Mouse (Mus musculus): ENCODE measurements around the gene Prcc. TPM values are rescaled to one million over a fixed set of nuclear protein-coding genes. Genes with fewer than 3 reads are reported as not detected.

The Prcc gene
- 14.3 and 15.4 TPM in 2 replicates for polyA plus RNA-seq (2016; fragmentation: Nextera tagmentation; extraction: Ambion mirVana)

DNA sequence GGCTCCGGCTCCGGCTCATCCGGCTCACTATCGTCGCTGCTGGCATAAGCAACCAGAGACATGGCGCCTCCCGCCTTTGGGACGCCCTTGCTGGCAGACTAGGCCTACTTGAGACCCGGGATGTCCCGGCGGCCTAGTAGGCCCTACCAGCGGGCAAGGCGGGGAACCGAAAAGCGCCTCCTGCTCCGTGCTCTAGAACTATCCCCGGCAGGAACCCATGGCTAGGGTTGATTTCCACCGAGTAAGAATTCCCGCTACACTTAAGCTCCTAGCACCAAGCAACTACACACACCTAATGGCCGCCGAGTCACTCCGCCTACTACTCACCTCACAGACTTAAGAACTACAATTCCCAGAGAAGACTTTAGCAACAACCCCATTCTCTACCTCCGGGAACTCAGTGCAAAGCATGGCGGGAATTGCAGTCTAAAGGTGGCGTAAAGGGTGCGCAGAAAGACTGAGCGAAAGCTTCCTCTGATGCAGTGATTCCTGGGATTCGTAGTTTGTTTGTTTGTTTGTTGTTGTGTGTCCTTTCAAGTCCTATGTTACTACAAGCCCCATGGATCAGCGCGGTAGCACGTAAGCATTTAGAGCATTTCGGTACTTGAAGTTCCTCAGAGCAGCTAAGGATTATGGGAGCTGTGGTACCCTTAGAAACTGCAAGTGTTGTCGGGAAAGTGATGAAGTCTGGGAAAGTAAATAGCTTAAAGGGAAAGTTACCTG is at the start of gene Prcc:
Gene Prcc (minus strand): TSS at position 328 of the 723 bp plus-strand sequence.
- Histone ChIP-seq H3K27ac (peak within 1 kb of the TSS; percentile 62; the same call in 1 of the 2 replicates), H3K9me3 (peaks cover 4% of the 10 kb centered on the region; the same call in 1 of the 2 replicates), H3K36me3 (peaks cover 4% of the 10 kb centered on the region), H3K4me1 (peaks cover 17% of the 10 kb centered on the region), H3K4me2 (replicated peaks) (peak within 1 kb of the TSS; percentile 95), H3K4me3 (peak within 1 kb of the TSS; percentile 100), H3K9ac (peak within 1 kb of the TSS; percentile 95), H3K27me3 (replicated peaks) (no peaks in the 10 kb centered on the region)
- under 1% methylated on average over 33 of the region's 33 CpGs for WGBS
- ATAC-seq (ENCODE audit: low FRiP score, low read depth) = peak; percentile 99

DNA sequence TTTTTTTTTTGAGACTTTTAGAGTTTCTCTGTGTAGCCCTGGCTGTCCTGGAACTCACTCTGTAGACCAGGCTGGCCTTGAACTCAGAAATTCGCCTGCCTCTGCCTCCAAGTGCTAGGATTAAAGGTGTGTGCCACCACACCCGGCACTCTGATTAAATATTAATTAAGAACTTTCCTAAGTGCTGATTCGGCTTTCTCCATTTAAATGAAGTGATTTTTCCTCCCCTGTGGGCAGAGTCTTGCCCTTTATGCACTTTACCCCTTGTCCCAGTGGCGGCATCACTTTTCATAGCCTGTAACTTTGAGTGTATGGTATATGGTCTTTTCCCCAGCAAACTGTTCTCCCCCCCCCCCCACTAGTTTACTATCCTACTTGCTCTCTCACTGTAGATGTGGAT is 49.8 kb upstream of the Prcc start:
- Histone ChIP-seq H3K4me3 (no peak overlapping the region), H3K4me2 (replicated peaks) (no peak overlapping the region), H3K27ac (no peak overlapping the region), H3K36me3 (peaks cover 67% of the 10 kb centered on the region), H3K9ac (no peak overlapping the region), H3K9me3 (no peaks in the 10 kb centered on the region), H3K4me1 (peaks cover 24% of the 10 kb centered on the region), H3K27me3 (replicated peaks) (no peaks in the 10 kb centered on the region)
- no peak for ATAC-seq (ENCODE audit: low FRiP score, low read depth)
- 76% methylated on average over 4 of the region's 4 CpGs for WGBS

DNA sequence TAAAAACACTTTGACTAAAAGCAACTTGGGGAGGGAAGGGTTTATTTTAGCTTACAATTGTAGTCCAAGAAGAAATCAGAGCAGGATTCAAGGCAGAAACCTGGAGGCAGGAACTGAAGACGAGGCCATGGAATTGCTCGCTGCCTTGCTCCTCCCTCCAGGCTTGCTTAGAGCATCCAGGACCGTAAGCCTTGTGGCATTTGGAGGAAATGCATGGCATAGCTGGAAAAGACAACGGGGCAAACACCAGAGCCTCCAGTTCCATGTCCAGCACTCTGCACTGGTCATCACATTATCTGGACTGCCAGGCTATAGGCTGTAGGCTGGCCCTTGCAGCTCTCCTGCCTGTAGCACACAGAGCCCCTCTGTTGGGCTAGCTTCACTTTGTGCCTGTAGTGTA is 49.1 kb upstream of the Prcc start:
- WGBS = 82% methylated on average over 4 of the region's 4 CpGs
- Histone ChIP-seq H3K4me3 (no peak overlapping the region), H3K27me3 (replicated peaks) (no peaks in the 10 kb centered on the region), H3K9ac (no peak overlapping the region), H3K4me1 (peaks cover 25% of the 10 kb centered on the region), H3K9me3 (no peaks in the 10 kb centered on the region), H3K27ac (no peak overlapping the region), H3K36me3 (peaks cover 60% of the 10 kb centered on the region), H3K4me2 (replicated peaks) (no peak overlapping the region)
- no peak for ATAC-seq (ENCODE audit: low FRiP score, low read depth)

DNA sequence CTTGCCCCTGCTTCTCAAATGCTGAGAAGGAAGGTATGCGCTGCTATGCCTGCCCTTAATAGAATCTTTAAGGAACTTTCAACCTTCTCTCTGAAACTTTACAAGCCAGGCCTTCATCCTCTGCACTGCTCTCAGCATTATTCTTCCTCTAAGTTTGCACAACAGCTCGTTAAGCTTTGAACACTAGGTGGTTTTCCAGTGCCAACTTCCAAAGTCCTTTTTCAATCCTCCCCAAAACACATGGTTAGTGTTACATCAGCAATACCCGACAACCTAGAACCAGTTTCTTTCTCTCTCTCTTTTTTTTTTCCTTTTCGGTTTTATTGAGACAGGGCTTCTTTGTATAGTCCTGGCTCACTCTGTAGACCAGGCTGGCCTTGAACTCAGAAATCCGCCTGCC is 48.6 kb upstream of the Prcc start:
- Histone ChIP-seq H3K4me3 (no peak overlapping the region), H3K9me3 (no peaks in the 10 kb centered on the region), H3K4me1 (peaks cover 30% of the 10 kb centered on the region), H3K9ac (no peak overlapping the region), H3K36me3 (peaks cover 55% of the 10 kb centered on the region), H3K27me3 (replicated peaks) (no peaks in the 10 kb centered on the region), H3K4me2 (replicated peaks) (no peak overlapping the region), H3K27ac (no peak overlapping the region)
- ATAC-seq (ENCODE audit: low FRiP score, low read depth) = no peak
- WGBS = 86% methylated on average over 5 of the region's 5 CpGs

DNA sequence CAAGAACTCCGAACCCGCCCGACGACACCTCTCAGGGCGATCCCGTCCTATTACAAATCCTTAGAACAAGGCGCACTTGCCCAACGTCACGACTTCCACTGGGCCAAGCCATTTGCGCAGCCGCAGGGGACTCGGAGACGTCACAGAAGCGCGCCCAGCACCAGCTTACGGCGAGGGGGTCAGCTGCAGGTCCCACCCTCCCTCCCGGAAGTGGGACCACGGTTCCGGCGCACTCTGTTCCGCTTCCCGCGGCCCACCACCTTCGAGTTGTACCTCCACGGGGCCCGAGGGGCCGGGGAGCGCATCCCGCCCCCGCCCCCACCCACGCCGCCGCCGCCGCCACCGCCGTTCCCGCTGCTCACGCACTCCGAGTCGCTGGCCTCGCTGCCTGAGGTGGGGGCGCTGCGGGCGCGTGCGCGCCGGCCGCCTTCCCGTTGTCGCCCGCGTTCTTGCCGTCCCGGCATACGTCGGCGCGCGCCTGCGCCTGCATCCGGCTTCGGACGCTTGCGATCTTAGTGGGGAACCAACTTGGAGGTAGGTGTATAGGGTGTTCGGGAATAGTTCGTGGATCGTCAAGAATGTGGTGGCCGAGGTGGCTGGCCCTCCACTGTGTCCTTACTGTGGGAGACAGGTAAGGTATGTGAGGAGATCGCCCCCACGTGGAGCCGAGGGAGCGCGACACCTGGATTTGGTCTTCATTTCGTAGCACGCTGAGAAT is 44.8 kb upstream of the Prcc start, which contains the start of the genes Isg20l2 and Rrnad1:
Gene Isg20l2 (plus strand): TSS at position 237 of the 718 bp plus-strand sequence.
Gene Rrnad1 (minus strand): TSS at position 640 of the 718 bp plus-strand sequence.
- Histone ChIP-seq H3K9ac (peak within 1 kb of the TSS; percentile 87), H3K9me3 (no peaks in the 10 kb centered on the region), H3K27me3 (replicated peaks) (no peaks in the 10 kb centered on the region), H3K4me3 (peak within 1 kb of the TSS; percentile 98), H3K4me2 (replicated peaks) (peak within 1 kb of the TSS; percentile 78), H3K36me3 (peaks cover 54% of the 10 kb centered on the region), H3K27ac (peak within 1 kb of the TSS; percentile 81), H3K4me1 (peaks cover 26% of the 10 kb centered on the region)
- ATAC-seq (ENCODE audit: low FRiP score, low read depth) = peak; percentile 97
- WGBS = under 1% methylated on average over 58 of the region's 78 CpGs

DNA sequence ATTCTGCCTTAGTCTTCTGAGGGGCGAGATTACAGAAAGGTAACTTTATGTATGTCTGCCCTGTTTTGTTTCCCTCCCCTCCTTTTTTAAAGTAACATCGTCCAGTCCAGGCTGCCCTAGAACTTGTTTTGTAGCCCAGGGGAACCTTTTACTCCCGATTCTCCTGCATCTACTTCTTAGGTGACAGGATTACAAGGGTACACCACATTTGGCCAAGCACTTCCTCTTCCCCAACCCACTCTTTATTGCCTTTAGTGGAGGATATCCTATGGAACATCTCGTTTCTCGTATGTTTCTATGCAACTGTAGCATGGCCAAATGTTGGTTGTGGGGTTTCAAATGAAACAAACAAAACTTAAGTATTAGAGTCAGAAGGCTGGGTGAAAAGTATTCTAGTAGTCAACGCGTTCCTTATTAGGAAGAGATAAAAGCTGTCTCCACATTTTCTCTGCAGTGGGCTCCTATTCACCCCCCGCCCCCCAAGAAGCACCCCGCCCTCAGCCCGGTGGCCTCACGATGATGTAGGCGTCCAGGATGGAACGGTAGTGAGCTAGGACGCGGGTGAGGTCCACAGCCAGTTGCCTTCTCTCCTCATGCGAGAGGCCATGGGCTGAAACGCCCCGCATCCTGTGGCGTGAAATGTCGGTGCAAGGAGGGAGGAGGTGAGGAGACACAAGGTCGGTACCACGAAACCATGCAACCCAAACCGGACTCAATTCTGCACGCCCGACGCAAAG is 44.1 kb upstream of the Prcc start:
- ATAC-seq (ENCODE audit: low FRiP score, low read depth) = peak; percentile 63
- WGBS = 7% methylated on average over 26 of the region's 26 CpGs
- H3K4me2 ChIP-seq (replicated peaks) = peak overlapping the region; percentile 78
- no peaks in the 10 kb centered on the region for H3K9me3 ChIP-seq
- peak overlapping the region; percentile 98 for H3K4me3 ChIP-seq
- peaks cover 57% of the 10 kb centered on the region for H3K36me3 ChIP-seq
- no peaks in the 10 kb centered on the region for H3K27me3 ChIP-seq (replicated peaks)
- peaks cover 26% of the 10 kb centered on the region for H3K4me1 ChIP-seq
- H3K9ac ChIP-seq = peak overlapping the region; percentile 87
- H3K27ac ChIP-seq = 0 out of 2 replicates have a peak overlapping the region, but pooled peaks have one; percentile 81

DNA sequence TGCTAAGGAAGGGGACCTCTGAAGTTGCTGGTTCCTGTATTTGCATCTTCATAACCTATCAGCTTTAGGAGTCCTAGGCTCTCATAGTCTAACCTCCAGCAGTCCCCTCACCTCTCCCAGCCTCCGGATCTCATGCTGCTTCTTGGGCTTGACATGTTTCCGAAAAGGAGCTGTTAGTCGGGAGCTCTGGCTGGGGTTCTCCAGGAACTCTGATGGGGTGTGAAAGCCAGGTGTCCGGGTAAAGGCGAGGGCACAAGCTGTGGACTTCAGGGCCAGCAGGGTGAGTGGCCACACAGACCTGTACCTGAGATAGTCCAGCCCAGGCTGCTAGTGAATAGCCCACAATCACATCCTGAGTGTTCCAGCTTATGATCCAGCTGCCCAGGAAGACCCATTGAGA is 42.0 kb upstream of the Prcc start:
- Histone ChIP-seq H3K9me3 (no peaks in the 10 kb centered on the region), H3K4me2 (replicated peaks) (no peak overlapping the region), H3K4me3 (no peak overlapping the region), H3K9ac (no peak overlapping the region), H3K27ac (no peak overlapping the region), H3K4me1 (peaks cover 26% of the 10 kb centered on the region), H3K27me3 (replicated peaks) (no peaks in the 10 kb centered on the region), H3K36me3 (peaks cover 63% of the 10 kb centered on the region)
- no peak for ATAC-seq (ENCODE audit: low FRiP score, low read depth)
- WGBS = 93% methylated on average over 5 of the region's 5 CpGs

DNA sequence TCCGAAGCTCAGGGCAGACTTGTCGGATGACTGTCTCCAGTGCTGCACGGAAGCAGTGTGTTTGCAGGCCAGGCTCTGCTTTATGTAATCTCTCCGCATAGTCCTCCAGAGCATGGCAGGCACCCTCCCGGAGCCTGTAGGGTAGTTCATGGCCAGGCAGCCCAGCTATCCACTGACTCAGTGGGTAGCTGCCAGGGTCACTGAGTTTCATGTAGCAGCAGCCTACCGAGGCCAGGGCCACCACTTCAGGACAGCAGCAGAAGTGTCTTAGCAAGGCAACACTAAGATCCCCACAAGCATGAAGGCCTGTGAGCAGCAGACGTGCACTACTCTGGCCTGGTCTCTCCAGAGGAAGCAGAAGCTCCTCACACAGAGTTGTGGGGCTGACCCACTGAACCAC is 39.6 kb upstream of the Prcc start:
- no peak for ATAC-seq (ENCODE audit: low FRiP score, low read depth)

DNA sequence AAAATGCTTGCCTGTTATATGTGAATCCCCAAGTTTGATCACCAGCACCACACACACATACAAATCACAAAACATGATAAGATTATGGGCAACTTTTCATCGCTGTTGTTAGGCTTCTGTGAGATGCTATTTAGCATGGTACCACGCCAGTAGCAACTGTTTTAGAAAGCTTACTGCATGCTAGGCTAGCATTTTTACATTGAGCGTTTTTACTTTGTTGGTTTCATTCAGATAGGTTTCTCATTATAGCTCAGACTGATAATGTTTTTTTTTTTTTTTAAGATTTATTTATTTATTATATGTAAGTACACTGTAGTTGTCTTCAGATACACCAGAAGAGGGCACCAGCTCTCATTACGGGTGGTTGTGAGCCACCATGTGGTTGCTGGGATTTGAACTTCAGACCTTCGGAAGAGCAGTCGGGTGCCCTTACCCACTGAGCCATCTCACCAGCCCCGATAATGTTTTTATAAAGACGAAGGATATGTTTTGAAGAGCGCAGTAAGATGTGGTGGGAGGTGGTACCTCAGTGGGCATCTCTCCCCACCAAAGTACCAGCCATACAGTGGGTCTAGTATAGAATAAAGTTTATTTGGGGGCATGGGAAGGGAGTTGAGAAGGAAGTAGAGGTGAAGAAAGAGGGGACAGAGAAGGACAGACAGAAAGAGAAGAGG is 35.0 kb upstream of the Prcc start:
- Histone ChIP-seq H3K36me3 (peaks cover 51% of the 10 kb centered on the region), H3K9ac (0 out of 2 replicates have a peak overlapping the region, but pooled peaks have one; percentile 64), H3K4me2 (replicated peaks) (peak overlapping the region; percentile 88), H3K4me3 (peak overlapping the region; percentile 66), H3K27ac (no peak overlapping the region), H3K9me3 (no peaks in the 10 kb centered on the region), H3K4me1 (peaks cover 6% of the 10 kb centered on the region; the same call in 1 of the 2 replicates), H3K27me3 (replicated peaks) (no peaks in the 10 kb centered on the region)
- WGBS = 69% methylated on average over 9 of the region's 9 CpGs
- ATAC-seq (ENCODE audit: low FRiP score, low read depth) = no peak

More for the DNA sequence above, 39.6 kb upstream of the Prcc start:
- Histone ChIP-seq H3K27ac (no peak overlapping the region), H3K4me1 (peaks cover 11% of the 10 kb centered on the region), H3K4me2 (replicated peaks) (no peak overlapping the region), H3K4me3 (no peak overlapping the region), H3K27me3 (replicated peaks) (no peaks in the 10 kb centered on the region), H3K9ac (no peak overlapping the region), H3K36me3 (peaks cover 60% of the 10 kb centered on the region), H3K9me3 (no peaks in the 10 kb centered on the region)
- WGBS = 93% methylated on average over 7 of the region's 7 CpGs

DNA sequence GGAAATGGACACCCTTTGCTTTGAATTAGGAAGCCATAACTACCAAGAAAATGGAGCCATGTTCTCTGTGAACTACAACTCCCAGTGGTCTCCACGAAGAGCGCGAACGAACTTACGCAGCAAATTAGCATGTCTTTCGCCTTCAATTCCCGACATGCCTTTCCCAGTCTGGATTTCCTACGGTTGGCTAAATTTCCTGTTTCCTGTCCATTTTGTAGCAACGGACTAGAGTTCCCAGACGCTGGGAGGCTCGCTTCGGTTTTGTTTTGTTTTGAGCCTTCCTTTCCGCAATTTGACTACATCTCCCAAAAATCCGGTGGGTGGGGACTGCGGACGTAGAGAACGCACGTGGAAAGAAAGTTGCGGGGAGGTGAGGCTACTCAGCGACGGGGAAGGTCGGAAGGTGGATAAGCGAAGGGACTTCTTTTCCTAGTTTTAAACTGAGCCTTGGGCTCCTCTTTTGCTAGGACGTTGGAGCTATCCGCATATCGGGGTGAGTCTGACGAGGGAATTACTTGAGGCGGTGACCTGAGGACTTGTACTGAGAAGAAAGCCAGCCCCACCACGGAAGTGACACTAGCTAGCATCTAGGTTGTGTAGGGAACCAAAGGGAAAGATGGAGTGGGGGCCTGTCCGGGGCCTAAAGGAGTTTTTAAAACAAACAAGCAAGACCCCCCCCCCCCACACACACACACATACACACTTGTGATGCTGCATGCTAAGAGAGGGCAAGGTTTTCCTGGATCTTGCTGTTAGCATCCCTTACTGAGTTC is 34.1 kb upstream of the Prcc start, which contains the start of gene Mrpl24:
Gene Mrpl24 (plus strand): TSS at position 171 of the 773 bp plus-strand sequence.
- under 1% methylated on average over 30 of the region's 30 CpGs for WGBS
- ATAC-seq (ENCODE audit: low FRiP score, low read depth) = peak; percentile 80
- H3K4me1 ChIP-seq = peaks cover 6% of the 10 kb centered on the region; the same call in 1 of the 2 replicates
- no peaks in the 10 kb centered on the region for H3K27me3 ChIP-seq (replicated peaks)
- H3K9ac ChIP-seq = peak within 1 kb of the TSS; percentile 64
- H3K27ac ChIP-seq = peak within 1 kb of the TSS; percentile 48
- peak within 1 kb of the TSS; percentile 66 for H3K4me3 ChIP-seq
- H3K4me2 ChIP-seq (replicated peaks) = peak within 1 kb of the TSS; percentile 88
- peaks cover 51% of the 10 kb centered on the region for H3K36me3 ChIP-seq
- H3K9me3 ChIP-seq = no peaks in the 10 kb centered on the region

DNA sequence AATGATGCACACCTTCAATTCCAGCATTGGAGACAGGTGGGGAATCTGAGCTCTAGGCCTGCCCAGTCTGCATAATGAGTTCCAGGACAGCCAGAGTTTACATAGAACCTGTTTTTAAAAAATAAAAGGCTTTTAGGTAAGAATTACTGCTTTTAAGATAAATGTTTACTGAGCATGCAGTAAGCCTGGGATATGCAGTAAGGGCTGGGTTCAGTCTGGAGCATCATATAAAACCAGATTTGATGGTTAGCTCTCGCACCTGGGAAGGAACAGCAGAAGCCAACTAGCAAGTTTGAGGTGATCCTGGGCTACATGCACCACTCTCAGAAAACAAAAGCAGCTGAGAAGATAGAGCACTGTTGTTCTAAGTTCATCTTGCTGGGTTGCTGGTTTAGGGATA is 33.1 kb upstream of the Prcc start:
- Histone ChIP-seq H3K4me2 (replicated peaks) (peak overlapping the region; percentile 88; the same call in 1 of the 2 replicates), H3K9me3 (no peaks in the 10 kb centered on the region), H3K27me3 (replicated peaks) (no peaks in the 10 kb centered on the region), H3K36me3 (peaks cover 51% of the 10 kb centered on the region), H3K27ac (no peak overlapping the region), H3K9ac (no peak overlapping the region), H3K4me1 (peaks cover 6% of the 10 kb centered on the region; the same call in 1 of the 2 replicates), H3K4me3 (no peak overlapping the region)
- ATAC-seq (ENCODE audit: low FRiP score, low read depth) = no peak
- WGBS = 96% methylated on average over 1 of the region's 1 CpGs

All from neural tube, embryonic 12.5 days (tissue).